Mouse (Mus musculus) testis, adult 2 months (tissue): ENCODE results near the gene Shisal1. TPM values are rescaled to one million over a fixed set of nuclear protein-coding genes. Genes with fewer than 3 reads are reported as not detected.

Experiments
- H3K27ac ChIP-seq: fragments of 200-500 bp; 2 replicates; pipeline ENCODE4 v1.5.1; 2012; ENCODE audit warnings: low read depth, low read length; ENCODE audit not compliant: control insufficient read depth, insufficient read depth
- H3K27me3 ChIP-seq: fragments of 200-500 bp; 2 replicates; pipeline ENCODE4 v1.6.1; 2012; ENCODE audit warnings: mild to moderate bottlenecking, low read length, moderate library complexity; ENCODE audit not compliant: control insufficient read depth, insufficient read depth
- H3K36me3 ChIP-seq: fragments of 200-500 bp; 2 replicates; pipeline ENCODE4 v1.6.1; 2012; ENCODE audit warnings: mild to moderate bottlenecking, low read length; ENCODE audit not compliant: control insufficient read depth, insufficient read depth
- H3K4me1 ChIP-seq: fragments of 200-500 bp; 2 replicates; pipeline ENCODE4 v1.6.1; 2012; ENCODE audit warnings: low read length; ENCODE audit not compliant: control insufficient read depth, insufficient read depth
- H3K4me3 ChIP-seq: fragments of 200-500 bp; 2 replicates; pipeline ENCODE4 v1.5.1; 2012; ENCODE audit warnings: low read depth, mild to moderate bottlenecking, low read length, moderate library complexity, mixed read lengths; ENCODE audit not compliant: control insufficient read depth
- CTCF ChIP-seq: fragments of 200-500 bp; IDR thresholded peaks from 2 replicates; pipeline ENCODE4 v1.5.1; 2012; ENCODE audit warnings: low read depth, mild to moderate bottlenecking, inconsistent platforms, low read length, moderate library complexity; ENCODE audit not compliant: control insufficient read depth, insufficient read depth, insufficient replicate concordance
- POLR2A ChIP-seq: fragments of 200-500 bp; IDR thresholded peaks from 2 replicates; pipeline ENCODE4 v1.6.1; 2012; ENCODE audit warnings: low read depth, mild to moderate bottlenecking, inconsistent platforms, low read length, moderate library complexity; ENCODE audit not compliant: control insufficient read depth
- polyA plus RNA-seq: library from polyadenylated mRNA; depleted of rRNA; stranded (reverse); fragments of >200 nt; gene quantifications from 2 replicates; pipeline ENCODE4 v1.2.3, GENCODE M21; 2012; rRNA removed

The Shisal1 gene
- 1.2 and 1.7 TPM in 2 replicates for polyA plus RNA-seq

DNA sequence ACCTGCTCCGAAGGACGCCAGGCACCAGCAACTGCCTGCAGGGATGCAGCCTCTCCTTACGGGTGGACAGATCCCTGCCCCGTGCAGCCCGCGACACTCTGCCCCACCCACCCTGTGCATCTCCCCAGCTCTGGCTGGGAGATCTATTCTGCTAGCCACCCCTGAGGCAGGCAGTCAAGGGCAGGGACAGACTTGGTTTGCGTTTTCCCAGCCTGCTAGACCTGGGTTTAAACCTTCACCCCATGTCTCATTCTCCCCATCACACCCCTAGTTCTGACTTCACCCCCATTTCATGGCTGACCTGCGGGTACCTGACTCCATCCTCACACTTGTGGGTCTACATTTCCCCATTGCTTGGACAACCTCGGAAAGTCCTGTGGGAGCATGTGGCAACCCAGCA, at the start of gene Shisal1:
Shisal1 (minus strand) TSS at position 101 of the 400 bp plus-strand sequence.
- no peaks in the 10 kb centered on the region; the same call in 1 of the 2 replicates for H3K27me3 ChIP-seq
- H3K27ac ChIP-seq, result no peak within 1 kb of the TSS

DNA sequence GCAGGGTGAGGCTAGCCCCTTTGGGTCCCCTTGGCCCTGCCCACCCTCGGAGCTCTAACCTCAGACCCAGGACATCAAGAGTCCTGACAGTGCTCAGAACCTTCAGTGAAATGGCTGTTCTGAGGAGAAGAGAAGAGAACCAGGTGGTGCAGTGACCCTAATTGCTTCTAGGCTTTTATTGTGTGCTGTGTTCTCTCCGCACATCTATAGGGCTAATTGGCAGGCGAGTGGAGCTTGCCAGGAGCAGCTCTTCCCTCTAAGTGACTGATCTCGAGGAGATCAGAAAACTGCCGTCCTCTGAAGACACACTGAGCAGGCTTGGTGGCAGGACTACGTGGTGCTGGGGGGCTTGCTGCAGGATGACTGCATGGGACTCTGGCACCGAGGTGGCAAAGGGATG, 43.6 kb upstream of the Shisal1 start:
- Histone ChIP-seq H3K36me3 (no peaks in the 10 kb centered on the region), H3K4me3 (no peak overlapping the region), H3K27me3 (no peaks in the 10 kb centered on the region), H3K27ac (no peak overlapping the region), H3K4me1 (no peaks in the 10 kb centered on the region)
- TF ChIP-seq CTCF, result no peak
- TF ChIP-seq POLR2A, result no peak

More for the DNA sequence above, at the start of gene Shisal1:
- Histone ChIP-seq H3K36me3 (no peaks in the 10 kb centered on the region), H3K4me3 (peak within 1 kb of the TSS; percentile 82), H3K4me1 (peaks cover 27% of the 10 kb centered on the region)
- no peak for TF ChIP-seq POLR2A
- no peak for TF ChIP-seq CTCF

DNA sequence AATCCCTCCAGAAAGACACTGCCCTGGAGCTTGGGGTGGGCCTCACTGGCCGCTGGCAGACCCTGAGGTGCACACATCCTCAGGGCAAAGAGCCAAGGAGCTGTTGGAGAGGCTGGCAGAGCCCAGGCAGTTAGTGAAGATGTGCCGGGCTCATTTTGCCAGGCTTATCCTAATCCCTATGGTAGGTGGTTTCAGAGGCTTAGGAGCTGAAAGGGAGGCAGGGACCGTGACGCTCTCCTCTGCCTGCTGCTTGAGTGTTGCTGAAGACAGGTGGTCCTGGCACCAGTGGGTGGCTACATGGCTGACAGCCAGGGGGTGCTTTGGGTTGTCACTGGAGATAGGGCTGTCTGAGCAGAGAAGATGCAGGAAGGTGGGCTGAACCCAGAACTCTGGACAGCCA, 37.4 kb upstream of the Shisal1 start:
- TF ChIP-seq CTCF (no peak), POLR2A (no peak)
- Histone ChIP-seq H3K36me3 (no peaks in the 10 kb centered on the region), H3K27ac (no peak overlapping the region), H3K27me3 (no peaks in the 10 kb centered on the region), H3K4me1 (no peaks in the 10 kb centered on the region), H3K4me3 (no peak overlapping the region)

GRCm38 (mm10) chr15:84483622-84484021, 36.7 kb upstream of the Shisal1 start:
- TF ChIP-seq POLR2A (no peak), CTCF (no peak)
- no peak overlapping the region for H3K27ac ChIP-seq
- H3K4me1 ChIP-seq, result no peaks in the 10 kb centered on the region
- no peaks in the 10 kb centered on the region for H3K27me3 ChIP-seq
- no peaks in the 10 kb centered on the region for H3K36me3 ChIP-seq
- no peak overlapping the region for H3K4me3 ChIP-seq

DNA sequence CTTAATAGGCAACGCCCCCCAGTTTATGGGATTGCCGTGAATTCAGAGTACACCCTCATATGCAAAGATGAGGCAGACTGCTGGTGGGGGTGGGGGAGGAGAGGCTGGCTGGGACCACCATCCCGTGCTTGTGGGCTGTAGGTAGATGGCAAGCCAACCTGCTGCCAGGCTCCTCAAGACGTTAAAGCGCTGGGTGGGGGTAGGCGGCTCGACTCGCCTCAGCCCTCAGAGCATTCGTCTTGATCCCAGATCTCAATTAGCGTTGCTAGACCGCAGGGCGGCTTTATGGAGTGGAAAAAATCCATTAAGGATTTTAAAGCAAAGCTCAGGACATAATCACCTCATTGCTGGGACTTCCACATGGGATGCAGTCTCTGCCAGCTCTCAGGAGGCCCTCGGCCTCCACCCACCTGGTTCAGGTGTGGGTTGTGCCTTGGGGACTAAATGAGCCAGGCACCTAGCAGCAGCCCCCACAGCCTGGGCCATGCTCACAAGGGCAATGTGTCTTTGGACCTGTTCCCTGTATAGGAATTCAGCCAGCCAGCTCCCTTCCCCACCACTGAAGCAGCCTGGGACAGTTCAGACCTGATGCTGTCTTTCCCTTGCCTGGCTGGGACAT, 34.5 kb upstream of the Shisal1 start:
- no peaks in the 10 kb centered on the region for H3K36me3 ChIP-seq
- H3K27me3 ChIP-seq, result no peaks in the 10 kb centered on the region
- no peak for TF ChIP-seq POLR2A
- TF ChIP-seq CTCF, result no peak
- no peak overlapping the region for H3K4me3 ChIP-seq
- H3K27ac ChIP-seq, result no peak overlapping the region
- no peaks in the 10 kb centered on the region for H3K4me1 ChIP-seq

GRCm38 (mm10) chr15:84469391-84469790, 22.5 kb upstream of the Shisal1 start:
- H3K27me3 ChIP-seq, result no peaks in the 10 kb centered on the region
- no peak overlapping the region for H3K4me3 ChIP-seq
- no peaks in the 10 kb centered on the region for H3K36me3 ChIP-seq
- H3K27ac ChIP-seq, result no peak overlapping the region
- peaks cover 6% of the 10 kb centered on the region for H3K4me1 ChIP-seq
- no peak for TF ChIP-seq POLR2A
- no peak for TF ChIP-seq CTCF

GRCm38 (mm10) chr15:84467761-84468160, 20.9 kb upstream of the Shisal1 start:
- Histone ChIP-seq H3K4me1 (peaks cover 6% of the 10 kb centered on the region), H3K36me3 (no peaks in the 10 kb centered on the region), H3K27ac (no peak overlapping the region), H3K4me3 (peak overlapping the region; percentile 23), H3K27me3 (no peaks in the 10 kb centered on the region)
- no peak for TF ChIP-seq CTCF
- TF ChIP-seq POLR2A, result no peak
